Mouse (Mus musculus): ENCODE results near the gene Eno1.

GRCm38 (mm10) chr4:150229747-150230390 is 6.7 kb upstream of the Eno1 start:
- TF ChIP-seq CHD2 (IDR thresholded peaks at IDR 0.05; ENCODE audit: low read length), result no peak
- TF ChIP-seq POLR2A (IDR thresholded peaks at IDR 0.05; ENCODE audit: low read depth, low read length), result no peak

All from CH12.LX (cell line).